Mouse (Mus musculus) adrenal gland, postnatal 36 days (tissue): ENCODE measurements around the gene Asic2. TPM values are rescaled to one million over a fixed set of nuclear protein-coding genes. Genes with fewer than 3 reads are reported as not detected.

Source experiments
- DNase-seq, 2 experiments: peaks; one replicate each; pipeline ENCODE4 v3.0.0; 2021; ENCODE audit warnings: mixed read lengths in 1 of 2
- total RNA-seq, 2 experiments: library from RNA; stranded (reverse); gene quantifications; 2 replicates each; pipeline ENCODE4 v1.2.3; 2021

The Asic2 gene
- total RNA-seq, 2 experiments from 2014 or later: 1.7 TPM

DNA sequence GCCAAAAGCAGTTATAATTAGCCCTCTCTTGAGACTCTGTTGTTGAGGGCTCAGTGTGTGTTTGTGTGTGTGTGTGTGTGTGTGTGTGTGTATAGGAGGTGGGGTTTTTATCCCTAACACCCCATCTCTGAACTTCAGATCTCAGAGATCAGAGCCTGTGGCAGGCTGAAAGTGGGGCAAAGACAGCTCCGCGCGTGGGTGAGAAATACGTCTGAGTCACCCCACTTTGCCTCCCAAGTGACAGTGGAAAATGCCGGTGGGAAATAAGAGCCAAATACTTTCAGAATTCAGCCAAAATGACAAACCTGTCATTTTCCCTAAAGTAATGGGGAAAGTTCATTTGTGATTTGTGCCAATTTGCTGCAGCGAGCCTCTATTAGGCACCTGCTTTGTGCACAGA is 779.2 kb downstream of the Asic2 start:
- no peak for DNase-seq

DNA sequence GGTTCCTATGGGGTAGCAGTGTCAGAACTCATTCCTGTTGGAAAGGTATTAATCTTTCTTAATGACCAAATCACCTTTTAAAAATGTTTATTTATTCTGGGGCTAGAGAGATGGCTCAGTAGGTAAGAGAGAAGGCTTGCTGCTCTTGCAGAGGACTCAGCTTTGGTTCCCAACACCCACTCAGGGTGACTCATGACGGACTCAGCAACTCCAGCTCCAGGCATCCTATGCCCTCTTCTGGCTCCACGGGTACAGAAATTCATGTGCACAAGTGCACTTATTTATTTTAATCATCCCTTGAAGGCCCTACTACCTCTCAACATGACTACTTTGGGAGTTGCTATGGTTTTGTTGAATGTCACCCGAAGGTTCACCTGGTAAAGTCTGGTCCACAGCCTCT is 780.4 kb downstream of the Asic2 start:
- DNase-seq: no peak

DNA sequence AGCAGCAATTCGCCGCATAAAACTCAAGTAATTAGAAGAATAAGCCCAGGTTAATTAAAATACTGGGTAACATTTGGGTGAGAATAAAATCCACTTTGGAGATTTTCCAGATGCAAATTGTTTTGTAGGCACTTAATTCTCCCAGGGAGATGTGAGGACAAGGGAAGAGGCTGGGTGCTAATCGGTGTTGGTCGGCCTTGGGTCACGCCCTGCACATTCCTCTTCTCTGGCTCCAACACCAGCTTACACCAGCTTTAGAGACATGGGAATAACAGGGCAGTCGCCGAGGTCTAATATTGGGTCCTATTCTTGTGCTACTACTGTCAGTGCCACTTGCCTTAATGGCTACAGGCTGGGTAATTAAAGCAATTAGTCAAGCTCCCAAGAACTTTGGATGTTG is 783.5 kb downstream of the Asic2 start:
- DNase-seq: no peak

DNA sequence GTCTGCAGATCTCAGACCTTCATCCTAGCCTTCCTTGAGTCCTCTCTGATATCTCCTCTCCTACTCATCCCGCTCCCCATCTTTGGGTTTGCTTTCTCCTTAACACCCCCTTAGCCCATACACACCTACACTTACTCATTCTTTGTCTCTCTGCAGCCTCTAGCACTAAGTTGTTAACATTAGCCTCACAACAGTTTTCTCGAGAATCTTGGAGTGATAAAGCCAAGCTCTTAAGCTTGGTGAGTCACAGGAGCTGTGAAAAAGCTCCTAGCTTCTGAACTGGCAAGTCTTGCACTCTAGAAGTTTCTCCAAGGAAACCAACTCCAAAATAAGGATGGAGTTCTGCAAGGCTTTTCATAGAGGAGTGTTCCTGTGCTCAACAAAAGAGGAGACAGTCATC is 803.4 kb downstream of the Asic2 start:
- no peak for DNase-seq

DNA sequence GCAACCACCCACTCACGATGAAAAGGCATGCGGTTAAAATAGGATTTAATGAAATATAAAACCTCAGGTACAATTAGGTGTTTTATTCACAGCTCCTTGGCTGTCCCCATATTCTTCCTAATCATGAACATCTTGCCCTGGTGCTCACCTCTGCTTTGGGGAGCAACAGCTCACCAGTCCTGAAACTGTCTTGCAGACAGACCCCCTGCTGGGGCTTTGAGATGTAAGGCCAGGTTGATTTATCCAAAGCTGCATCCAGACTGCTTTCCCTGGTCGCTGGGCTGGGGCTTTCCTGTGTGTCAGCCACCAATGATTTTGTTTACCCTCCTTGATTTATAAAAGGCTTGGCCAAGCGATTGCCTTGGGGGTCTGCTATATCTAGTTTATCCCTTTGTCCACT is 805.2 kb downstream of the Asic2 start:
- DNase-seq: no peak

DNA sequence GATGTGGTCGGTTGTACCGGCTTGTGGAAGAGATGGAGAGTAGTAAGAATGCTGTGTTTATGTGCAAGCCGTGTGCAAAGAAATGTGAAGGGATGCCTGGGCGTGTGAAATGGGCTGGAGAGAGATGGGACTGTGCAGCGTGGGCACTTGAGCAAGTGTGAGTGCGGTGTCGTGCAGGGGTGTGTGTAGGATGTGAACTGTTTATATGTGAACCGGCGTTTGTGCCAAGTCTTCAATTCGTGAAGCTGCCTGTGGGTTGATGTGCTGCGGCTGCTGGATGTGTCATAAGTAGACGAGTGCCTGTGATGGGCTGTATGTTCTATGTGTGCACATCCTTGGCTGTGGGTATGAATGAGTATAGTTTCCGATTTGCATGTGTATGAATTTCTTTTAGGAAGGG is 814.4 kb downstream of the Asic2 start:
- no peak for DNase-seq

DNA sequence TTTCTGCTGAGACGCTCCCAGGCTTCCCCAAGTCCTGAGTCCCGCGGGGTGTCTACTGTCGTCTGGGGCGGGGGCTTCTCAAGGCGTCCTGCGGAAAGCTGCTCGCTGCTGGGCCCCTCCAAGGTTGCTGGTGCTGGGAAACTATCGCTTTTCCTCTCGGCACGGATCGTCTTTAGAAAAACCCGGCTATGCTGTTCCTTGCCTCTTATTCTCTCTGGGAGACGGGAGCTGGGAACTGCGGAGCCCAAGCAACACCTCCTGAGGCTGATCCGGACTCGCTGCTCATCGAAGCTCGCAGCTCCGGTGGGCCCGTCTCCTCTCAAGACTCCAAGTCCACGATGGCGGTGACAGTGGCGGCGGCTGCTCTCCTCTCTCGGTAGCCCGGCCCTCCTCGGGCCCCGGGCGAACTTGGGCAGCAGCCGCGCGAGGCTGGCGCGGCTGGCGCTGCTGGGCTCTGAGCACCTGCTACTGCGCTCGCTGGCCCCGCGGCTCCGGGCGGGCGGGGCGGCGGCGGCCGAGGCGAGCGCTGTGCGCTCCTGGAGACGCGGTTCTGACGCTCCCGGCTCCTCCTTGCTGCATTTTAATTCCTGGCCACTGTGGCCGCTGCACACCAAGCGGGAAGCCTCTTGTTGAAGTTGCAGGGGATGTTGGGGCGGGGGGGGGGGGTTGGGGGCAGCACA is 815.0 kb downstream of the Asic2 start:
- peak; percentile 30 to 43 for DNase-seq

DNA sequence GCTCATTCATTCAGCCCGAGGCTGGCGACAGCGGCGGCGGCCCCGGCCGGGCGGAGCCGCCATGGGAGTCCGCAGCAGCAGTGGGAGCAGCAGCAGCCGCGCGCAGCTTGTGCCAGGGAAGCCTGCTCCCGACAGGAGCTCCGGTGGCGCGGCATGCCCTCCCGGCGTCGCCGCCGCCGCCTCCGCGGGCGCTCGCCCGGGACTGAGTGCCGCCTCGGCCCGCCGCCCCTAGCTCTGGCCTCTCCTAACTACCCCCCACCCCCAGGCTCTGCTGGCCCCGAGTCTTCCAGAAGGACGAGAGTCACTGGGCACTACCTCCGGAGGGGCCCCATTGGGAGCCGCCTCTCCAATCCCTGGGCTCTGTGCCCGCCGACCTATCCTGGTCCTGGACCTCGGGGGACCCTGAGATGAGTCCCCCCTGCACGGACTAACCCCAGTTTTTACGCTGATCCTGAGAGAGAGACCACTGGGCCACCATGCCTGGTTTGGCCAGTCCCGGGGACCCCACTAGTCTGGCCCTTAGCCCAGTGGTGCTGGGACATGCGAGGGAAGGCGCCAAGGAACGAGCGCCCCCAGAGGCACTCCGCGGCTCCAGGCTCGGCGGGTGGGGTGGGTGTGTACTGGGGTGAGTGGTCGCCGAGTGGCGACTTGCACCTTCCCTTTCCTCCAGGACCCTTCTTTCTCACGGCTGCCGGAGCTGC is 815.6 kb downstream of the Asic2 start:
- peak; percentile 28 to 31 for DNase-seq

DNA sequence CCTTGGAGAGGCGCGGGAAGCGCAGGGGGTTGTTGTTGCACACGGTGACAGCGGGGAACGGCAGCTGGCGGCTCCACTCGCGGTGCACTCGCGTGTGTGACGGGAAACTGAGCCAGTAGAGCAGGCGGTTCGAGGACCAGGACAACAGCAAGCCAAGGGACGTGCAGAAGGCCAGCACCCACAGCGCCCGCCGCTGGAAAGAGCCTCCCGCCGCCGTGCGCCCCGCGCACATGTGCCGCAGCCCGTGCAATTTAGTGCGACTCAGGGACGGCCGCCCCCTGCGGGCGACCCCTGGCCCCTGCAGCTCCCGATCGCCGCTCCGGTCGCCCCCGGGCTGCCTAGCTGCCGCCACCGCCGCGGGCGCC is 816.3 kb downstream of the Asic2 start:
- DNase-seq: peak; percentile 25 to 39

DNA sequence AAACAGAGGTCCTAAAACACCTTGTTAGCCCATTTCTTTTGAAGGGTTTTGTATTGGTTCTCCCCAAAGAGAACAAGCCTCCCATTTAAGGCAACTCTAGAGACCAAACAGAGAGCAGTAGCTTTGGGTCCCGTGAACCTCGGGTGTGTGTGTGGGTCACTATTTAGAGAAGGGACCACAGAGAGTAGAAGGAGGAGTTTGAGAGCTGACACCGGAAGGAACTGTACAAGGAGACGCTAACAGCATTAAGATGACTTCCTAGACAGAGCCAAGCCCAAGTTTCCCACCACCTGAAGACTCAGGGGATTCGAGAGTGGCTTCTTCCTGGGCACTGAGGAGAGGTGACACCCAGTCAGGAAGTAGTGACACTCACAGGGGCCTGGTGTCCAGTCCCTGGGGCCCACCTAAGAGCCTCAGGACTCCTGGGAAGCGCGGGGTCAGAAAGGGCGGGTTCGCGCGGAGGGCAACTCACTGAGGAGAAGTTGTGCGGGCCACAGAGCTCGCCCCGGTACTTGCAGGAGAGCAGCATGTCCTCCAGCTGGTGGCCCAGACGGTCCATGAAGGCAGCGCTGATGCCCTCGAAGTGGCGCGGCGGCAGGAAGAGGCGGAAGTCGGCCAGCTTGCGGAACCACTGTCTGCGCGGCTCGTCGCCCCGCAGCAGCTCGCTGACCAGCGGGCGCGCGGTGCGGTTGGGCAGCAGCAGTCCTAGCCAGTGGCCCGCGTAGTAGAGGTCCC is 816.8 kb downstream of the Asic2 start:
- DNase-seq: peak in 1 of 2 experiments; percentile 9

DNA sequence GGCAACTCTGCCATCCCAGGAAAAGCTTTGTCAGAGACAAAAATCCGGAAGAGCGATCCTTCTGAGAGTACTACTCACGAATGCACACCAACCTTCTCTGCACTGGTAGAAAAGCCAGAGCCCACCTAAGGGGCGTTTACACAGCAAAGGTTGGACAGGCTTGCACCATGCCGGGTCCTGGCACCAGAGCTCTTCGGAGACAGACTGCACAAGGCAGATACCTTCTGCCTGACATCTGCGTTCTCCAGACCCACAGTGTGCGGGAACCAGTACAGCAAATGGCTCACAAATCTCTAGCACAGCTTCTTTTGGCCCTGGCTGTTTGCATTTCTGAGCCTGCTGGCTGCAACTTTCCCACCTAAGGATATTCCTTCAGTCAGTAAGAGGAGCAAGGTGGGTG is 817.6 kb downstream of the Asic2 start:
- no peak for DNase-seq

DNA sequence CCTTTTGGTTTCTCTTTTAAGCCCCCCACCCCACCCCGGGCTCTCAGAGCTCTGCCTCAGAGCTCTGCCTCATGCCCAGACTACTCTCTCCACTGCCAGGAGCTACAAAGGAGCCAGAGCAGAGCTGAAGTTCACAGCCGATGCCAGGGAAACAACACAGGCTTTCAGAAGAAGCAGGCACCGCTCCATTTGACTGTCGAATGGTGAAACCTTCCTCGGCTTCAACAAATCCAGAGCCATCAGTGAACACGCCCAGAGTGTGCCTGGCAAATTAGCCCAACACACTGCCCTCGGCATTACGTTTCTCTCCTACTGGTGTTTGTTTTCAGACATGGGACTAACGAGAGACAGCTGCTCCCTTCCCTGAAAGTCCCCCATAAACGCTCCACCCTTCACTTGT is 819.8 kb downstream of the Asic2 start:
- DNase-seq: no peak

DNA sequence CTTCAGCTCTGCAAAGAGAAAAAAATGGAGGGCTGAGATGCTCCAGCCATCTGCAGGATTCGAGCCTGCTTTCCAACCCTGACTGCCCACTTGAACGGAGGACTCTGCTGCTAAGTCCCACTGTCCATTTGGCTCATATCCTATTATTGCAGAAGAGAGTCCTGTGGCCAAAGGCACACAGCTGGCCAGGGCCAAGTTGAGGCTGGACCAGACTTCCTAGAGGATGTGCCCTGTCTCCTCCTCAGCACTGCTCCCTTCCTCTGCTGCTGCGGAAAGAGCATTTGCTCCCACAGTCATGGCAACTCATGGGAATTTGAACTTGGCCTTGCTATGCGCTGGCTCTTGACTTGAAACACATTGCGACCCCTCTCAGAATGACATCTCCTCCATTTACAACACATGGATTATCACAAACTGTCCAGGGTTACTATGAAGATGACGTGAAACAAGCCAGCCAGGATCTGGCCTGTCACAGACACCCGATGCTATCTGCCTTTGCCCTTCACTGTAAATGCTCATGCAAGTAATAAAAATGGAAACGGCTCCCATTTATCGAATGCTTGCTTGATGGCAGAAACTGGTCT is 821.6 kb downstream of the Asic2 start:
- no peak for DNase-seq

DNA sequence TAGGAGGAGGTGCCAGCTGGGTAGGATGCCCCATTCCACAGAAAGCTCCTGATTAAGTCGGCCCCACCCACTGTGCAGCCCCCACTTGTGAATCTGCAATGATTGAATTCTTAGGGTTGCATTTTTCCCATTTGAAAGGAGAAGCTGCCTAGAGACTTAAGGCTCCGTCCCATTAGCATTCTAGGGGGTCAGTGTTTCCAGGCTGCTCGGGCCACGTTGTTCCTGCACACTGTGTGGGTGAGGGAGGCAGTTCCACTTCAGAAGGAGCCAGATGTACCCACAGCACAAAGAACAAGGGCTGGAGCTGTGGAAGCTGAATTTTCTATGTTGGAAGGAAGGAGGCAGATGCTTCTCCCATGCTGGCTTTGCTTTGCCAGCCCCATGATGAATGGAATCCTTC is 833.1 kb downstream of the Asic2 start:
- no peak for DNase-seq

DNA sequence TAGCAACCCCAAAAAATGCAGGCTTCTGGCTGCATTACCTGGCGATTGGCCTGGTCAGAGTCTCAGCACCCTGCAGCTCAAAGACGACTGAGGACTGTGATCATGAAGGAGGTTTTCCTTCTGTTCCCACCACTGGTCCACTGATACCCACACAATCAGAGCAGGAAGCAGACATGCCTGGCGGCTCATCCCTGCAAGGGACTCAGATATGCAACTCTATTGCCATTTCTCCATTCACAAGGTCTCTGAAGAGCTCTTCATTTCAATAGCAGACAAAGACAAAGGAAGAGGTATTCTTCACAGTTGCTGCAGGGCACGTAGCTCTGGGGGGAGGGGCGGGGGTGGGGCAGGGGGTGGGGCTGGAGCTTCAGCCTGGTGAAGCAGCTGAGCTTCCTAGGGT is 834.3 kb downstream of the Asic2 start:
- no peak for DNase-seq

DNA sequence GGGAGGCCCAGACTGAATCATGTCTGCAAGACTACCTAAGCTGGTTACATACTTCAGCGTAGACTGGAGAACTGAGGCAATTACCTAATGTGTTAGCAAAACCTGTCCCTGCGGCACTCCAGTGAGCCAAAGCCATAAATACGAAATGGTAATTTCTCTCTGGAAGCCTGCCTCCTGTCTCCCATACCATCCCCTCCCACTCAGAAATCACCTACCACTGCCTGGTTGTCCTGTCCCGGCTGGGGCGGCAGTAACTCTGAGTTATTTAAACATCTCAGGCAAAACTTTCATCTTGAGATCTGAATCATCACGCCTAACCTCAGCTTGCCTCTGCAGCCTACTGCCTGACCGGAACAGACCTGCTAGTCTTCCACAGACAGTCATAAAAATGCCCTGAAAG is 835.6 kb downstream of the Asic2 start:
- no peak for DNase-seq

DNA sequence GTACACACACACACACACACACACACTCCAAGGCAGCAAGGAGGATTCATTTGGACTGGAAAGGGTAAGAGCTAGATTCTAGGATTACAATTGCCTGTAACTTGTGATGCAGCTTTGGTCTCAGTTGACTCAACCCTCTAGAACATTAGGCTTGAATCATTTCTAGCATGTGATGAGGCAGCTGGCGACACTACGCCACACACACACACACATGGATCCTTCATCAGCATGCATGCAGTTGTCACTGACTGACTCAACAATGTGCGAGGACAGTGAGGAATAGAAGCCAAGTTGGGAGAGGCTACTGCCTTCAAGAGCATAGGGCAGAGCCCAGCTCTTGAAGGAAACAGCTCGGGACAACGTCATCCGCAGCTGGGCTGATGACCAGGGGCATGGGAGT is 843.9 kb downstream of the Asic2 start:
- no peak for DNase-seq

DNA sequence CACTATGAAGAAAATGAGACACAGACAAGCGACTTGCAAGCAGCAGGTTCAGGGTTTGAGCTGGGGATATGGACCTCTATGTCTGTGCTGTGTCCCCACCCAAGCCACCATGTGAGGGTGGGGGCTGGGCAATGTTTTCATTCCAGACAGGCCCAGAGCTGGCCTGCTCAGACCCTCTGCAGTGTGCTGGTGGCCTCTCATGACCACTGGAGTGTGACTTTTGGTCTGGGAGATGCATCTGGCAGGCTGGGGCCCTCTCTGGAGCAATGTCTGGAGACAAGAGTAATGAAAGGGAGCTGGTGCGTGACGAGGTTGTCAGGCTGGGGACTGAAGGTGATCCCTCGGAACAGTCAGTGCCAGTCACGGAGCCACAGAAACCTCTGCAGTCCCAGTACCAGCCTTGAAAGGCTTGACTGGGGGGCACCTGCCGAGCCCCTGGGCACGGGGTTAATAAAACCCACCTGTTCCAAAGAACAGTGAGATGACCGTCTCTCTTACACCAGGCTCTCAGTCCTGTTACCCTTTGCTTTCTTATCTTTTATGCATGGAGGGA is 848.2 kb downstream of the Asic2 start:
- DNase-seq: no peak

DNA sequence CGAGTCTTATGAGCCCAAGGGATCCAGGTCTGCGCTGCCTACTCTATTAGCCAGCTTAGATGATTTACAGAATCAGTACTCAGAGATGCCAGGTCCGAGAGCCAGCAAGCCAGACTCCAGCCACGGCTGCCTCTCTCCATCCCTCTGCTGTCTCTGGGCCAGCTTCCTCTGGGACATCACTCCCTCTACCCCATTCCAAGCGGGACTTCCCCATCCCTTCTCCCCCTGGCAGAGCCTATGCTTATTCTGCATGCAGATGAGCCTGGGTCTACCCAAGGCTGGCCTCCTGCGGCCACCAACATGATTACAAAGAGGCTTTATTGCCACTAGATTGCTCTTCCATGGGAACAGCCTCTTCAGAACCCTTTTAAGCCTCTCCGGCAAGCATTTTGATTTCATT is 850.2 kb downstream of the Asic2 start:
- no peak for DNase-seq

DNA sequence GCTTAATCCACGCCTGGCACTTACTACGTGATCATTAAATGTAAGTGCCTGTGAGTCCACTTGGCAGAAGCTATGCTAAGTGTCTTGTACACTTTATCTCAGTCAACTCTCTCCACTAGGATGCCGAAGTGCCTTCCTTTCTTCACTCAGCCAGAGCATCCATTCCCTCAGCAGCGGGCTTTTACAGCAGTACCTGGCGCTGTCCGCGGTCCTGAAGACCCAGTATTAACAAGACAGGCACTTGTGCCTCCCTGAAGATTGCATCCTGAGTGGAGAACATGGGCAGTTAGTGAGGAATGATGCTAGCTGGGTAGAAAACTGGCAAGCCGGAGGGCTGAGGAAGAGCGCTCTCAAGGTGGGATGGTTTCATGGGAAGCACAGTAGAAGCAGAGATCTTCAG is 852.6 kb downstream of the Asic2 start:
- peak; percentile 77 to 81 for DNase-seq

DNA sequence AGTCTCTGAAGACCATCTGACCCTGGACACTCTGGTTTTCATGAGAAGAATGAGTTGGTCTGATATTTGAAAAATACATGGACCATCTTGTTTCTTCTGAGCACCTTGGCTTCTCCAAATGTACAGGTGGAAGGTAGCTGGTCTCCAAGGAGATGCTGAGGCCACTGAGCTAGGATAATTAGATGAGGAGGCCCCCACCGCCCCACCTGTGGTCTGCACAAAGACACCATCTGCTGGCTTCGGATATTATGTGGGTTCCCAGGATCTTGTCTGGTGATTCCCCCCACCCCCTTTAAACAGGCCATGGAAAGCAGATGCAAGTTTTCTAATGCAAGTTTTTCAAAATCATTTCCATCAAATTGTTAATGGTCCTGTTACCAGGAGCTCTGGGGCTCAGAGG is 856.6 kb downstream of the Asic2 start:
- no peak for DNase-seq

DNA sequence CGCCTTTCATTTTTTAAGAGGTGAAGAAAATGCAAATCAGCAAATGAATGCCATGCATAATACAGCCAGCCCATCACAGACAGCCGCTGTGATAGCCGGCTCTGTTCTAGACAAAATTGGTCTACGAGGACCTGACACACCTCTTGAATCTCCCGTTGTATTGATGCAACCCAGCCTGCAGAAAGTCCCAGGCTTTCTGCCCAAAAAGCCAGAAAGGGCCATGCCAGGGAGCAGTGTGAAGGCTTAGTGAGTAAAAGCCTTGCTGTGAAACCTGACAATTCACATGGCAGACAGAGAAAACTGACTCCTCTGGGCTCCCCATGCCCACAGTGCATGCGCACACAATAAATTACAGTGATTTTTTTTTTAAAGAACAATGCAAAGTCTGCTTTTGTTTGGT is 858.2 kb downstream of the Asic2 start:
- DNase-seq: no peak

DNA sequence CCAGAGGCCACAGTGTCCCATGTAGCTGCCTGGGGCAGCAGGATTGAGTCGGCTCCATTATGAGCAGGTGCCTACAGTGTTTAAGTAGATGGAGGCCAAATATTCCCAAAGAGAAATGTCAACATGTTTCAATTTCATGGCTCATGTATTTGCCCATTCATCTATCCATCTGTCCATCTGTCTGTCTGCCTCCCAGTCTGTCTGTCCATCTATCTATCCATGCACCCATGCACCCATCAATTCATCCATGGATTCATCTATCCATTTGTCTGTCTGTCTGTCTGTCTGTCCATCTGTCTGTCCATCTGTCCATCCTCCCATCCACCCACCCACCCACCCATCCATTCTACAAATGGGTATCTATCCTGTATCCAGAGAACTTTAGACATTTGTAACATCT is 861.3 kb downstream of the Asic2 start:
- no peak for DNase-seq
